Mouse (Mus musculus) liver, postnatal 0 days (tissue): ENCODE data around the gene Cyp8b1. TPM values are rescaled to one million over a fixed set of nuclear protein-coding genes. Genes with fewer than 3 reads are reported as not detected.

Experiments
- ATAC-seq: fragments of 200-750 bp; cut with Nextera tagmentation; 2 replicates; pipeline ENCODE4 v1.8.0; 2017; ENCODE audit warnings: mild to moderate bottlenecking, moderate library complexity
- DNase-seq: peaks from one replicate; pipeline ENCODE4 v3.0.0-alpha.2; 2016
- H3K27ac ChIP-seq: fragments of 300-500 bp; sonication (generic); 2 replicates; pipeline ENCODE4 v1.5.1; 2014; ENCODE audit warnings: antibody characterized with exemption, moderate library complexity, mild to moderate bottlenecking, low read depth
- H3K27me3 ChIP-seq: fragments of 300-500 bp; sonication (generic); 2 replicates; pipeline ENCODE4 v1.6.1; 2014; ENCODE audit warnings: low read length, control low read depth, mixed read lengths; ENCODE audit not compliant: insufficient read depth
- H3K36me3 ChIP-seq: fragments of 300-500 bp; sonication (generic); replicated peaks from 2 replicates; pipeline ENCODE4 v1.6.1; 2014; ENCODE audit warnings: mild to moderate bottlenecking, control low read depth, low read length, moderate library complexity, mixed read lengths; ENCODE audit not compliant: insufficient read depth
- H3K4me1 ChIP-seq: fragments of 300-500 bp; sonication (generic); 2 replicates; pipeline ENCODE4 v1.6.1; 2014; ENCODE audit warnings: antibody characterized with exemption, mild to moderate bottlenecking, control low read depth; ENCODE audit not compliant: insufficient read depth
- H3K4me2 ChIP-seq: fragments of 300-500 bp; sonication (generic); 2 replicates; pipeline ENCODE4 v1.6.1; 2014; ENCODE audit warnings: low read depth, mild to moderate bottlenecking, low read length, moderate library complexity, mixed read lengths
- H3K4me3 ChIP-seq: fragments of 300-500 bp; sonication (generic); 2 replicates; pipeline ENCODE4 v1.5.1; 2014; ENCODE audit warnings: low read depth, low read length
- H3K9ac ChIP-seq: fragments of 300-500 bp; sonication (generic); replicated peaks from 2 replicates; pipeline ENCODE4 v1.6.1; 2014; ENCODE audit warnings: mild to moderate bottlenecking, moderate library complexity
- H3K9me3 ChIP-seq: fragments of 300-500 bp; sonication (generic); 2 replicates; pipeline ENCODE4 v1.6.1; 2016; ENCODE audit warnings: mild to moderate bottlenecking, control low read depth, low read length, mixed read lengths
- CTCF ChIP-seq: sonication (generic); IDR thresholded peaks from 2 replicates; pipeline ENCODE4 v1.5.1; 2016; ENCODE audit warnings: antibody characterized with exemption, low read depth
- EP300 ChIP-seq: IDR thresholded peaks from 2 replicates; pipeline ENCODE4 v1.6.1; 2016; ENCODE audit warnings: antibody characterized with exemption, low read depth, mild to moderate bottlenecking
- WGBS: fragments of 180-500 bp; shearing (Covaris S2); extraction: QIAGEN DNeasy Blood & Tissue Kit; methylation state at CpG from one replicate; pipeline ENCODE4 v1.1.7; 2014; ENCODE audit not compliant: insufficient replicate concordance; 5-methylcytosine and 5-hydroxymethylcytosine counted together
- polyA plus RNA-seq: library from polyadenylated mRNA; unstranded; fragments of >200 nt; fragmentation: Nextera tagmentation; extraction: Ambion mirVana; gene quantifications from 2 replicates; pipeline ENCODE4 v1.2.1, GENCODE M21; 2015

Cyp8b1 gene
- polyA plus RNA-seq, 1 experiment from 2014 or later = 144 TPM

DNA sequence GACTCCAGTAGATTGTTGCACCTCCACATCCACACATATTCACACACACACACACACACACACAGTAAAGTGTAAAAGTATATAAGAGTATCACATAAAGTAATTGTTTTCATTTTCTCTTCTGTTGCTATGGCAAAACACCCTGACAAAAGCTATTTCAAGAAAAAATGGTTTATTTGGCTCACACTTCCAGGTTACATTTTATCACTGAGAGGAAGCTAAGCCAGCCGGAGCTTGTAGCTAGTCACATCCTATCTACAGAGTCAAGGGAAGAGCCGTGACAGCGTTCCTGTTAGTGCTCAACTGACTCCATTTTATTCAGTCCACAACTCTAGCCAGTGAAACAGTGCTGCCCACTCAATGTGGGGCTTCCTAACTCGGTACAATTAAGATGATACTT lies 32.3 kb upstream of the Cyp8b1 start:
- WGBS = 60% methylated on average over 4 of the region's 4 CpGs
- no peak for DNase-seq

DNA sequence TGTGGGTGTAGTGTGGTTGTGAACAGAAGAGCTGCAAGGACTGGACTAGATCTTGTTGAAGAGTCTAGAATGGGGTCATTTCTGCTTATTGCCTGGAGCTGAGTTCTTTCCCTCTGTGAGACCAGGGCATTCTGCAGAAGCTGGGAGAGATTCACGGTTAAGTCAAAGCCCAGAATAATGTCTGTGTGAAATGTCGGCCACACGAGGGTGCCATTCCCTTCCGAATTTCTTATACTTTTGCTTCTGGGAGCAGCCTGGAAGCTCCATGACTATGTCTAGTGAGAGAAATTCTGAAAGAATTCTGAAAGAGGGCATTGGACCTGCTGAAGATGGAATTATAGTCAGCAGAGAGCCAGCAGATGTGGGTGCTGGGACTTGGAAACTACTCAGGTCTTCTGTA lies 31.7 kb upstream of the Cyp8b1 start:
- Histone ChIP-seq H3K36me3 (no peaks in the 10 kb centered on the region), H3K27me3 (no peaks in the 10 kb centered on the region), H3K27ac (no peak overlapping the region), H3K9ac (no peak overlapping the region), H3K4me3 (no peak overlapping the region), H3K4me1 (peaks cover 16% of the 10 kb centered on the region), H3K9me3 (no peaks in the 10 kb centered on the region), H3K4me2 (no peak overlapping the region)
- ATAC-seq (no peak), DNase-seq (peak; percentile 57)
- TF ChIP-seq EP300 (no peak), CTCF (peak; percentile 69)
- 10% methylated on average over 4 of the region's 4 CpGs for WGBS

More for the DNA sequence above, 32.3 kb upstream of the Cyp8b1 start:
- H3K4me1 ChIP-seq = peaks cover 18% of the 10 kb centered on the region
- H3K9me3 ChIP-seq = no peaks in the 10 kb centered on the region
- H3K4me3 ChIP-seq = no peak overlapping the region
- no peaks in the 10 kb centered on the region for H3K27me3 ChIP-seq
- H3K9ac ChIP-seq = no peak overlapping the region
- H3K27ac ChIP-seq = no peak overlapping the region
- TF ChIP-seq EP300 (no peak), CTCF (no peak)
- H3K36me3 ChIP-seq = no peaks in the 10 kb centered on the region
- ATAC-seq = no peak
- H3K4me2 ChIP-seq = no peak overlapping the region

DNA sequence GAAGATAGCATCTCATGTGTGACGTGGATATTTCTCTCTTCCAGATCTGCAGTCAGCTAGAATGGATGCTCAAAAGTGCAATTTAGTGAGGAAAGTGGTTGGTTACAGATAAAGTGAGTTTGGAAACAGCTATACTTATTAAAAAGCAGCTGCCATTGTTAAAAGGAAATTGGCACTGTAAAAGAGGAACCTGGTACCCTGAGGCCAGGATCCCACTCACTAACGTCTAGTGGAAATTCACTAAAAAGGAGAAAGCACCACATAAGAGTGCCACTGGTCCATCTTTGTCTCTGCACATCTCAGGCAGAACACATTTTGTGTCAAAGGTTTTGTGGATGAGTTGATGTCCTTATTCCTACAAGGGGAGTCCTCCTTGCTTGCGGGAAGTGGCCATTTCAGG lies 27.5 kb upstream of the Cyp8b1 start:
- ATAC-seq (no peak), DNase-seq (no peak)
- H3K4me3 ChIP-seq = no peak overlapping the region
- H3K36me3 ChIP-seq = no peaks in the 10 kb centered on the region
- H3K27me3 ChIP-seq = no peaks in the 10 kb centered on the region
- TF ChIP-seq EP300 = no peak
- no peak for TF ChIP-seq CTCF
- H3K4me1 ChIP-seq = no peaks in the 10 kb centered on the region; the same call in 1 of the 2 replicates
- WGBS = 61% methylated on average over 3 of the region's 3 CpGs
- no peaks in the 10 kb centered on the region for H3K9me3 ChIP-seq
- H3K4me2 ChIP-seq = no peak overlapping the region
- H3K27ac ChIP-seq = no peak overlapping the region
- no peak overlapping the region for H3K9ac ChIP-seq

DNA sequence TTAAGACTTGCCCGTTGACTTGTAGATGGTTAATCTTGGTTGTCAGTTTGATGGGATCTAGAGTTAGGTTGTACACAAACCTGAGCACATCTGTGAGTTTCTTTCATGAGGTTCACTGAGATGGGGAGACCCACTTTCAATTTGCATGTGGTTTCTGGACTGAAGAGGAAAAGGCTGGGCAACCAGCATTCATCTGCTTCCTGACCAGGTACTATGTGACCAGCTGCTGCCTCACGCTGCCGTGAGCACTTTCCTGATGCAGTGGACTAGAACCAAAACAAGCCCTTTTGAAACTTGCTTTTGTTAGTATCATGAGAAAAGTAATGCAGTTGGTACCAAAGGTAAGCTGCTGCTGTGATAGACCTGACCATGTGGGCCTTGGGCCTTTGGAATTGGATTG lies 26.9 kb upstream of the Cyp8b1 start:
- no peak overlapping the region for H3K4me3 ChIP-seq
- no peak for DNase-seq

DNA sequence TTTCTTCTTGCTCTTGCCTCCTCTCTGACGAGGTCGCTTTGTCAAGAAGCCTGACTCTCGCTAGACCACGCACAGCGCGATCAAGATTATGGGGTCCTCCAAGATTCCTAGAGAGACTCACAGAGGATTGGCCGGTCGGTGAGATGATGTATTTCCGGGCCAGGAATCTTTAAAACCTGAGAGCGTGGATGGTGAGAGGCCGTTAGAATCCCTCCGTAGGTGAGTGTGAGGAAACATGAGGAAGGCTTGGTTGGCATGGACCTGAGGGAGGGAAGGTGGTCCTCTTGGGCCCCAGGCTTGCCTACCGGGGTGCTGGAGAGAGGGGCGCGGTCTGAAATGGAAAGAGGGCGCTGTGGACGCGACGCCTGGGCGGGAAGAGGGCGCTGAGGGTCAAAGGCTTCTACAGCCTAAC lies 21.8 kb upstream of the Cyp8b1 start:
- Histone ChIP-seq H3K4me2 (peak overlapping the region; percentile 50), H3K4me3 (peak overlapping the region; percentile 37), H3K4me1 (no peaks in the 10 kb centered on the region; the same call in 1 of the 2 replicates), H3K27me3 (no peaks in the 10 kb centered on the region), H3K36me3 (no peaks in the 10 kb centered on the region), H3K9me3 (no peaks in the 10 kb centered on the region), H3K9ac (peak overlapping the region; percentile 44; the same call in 1 of the 2 replicates), H3K27ac (no peak overlapping the region)
- TF ChIP-seq EP300 (no peak), CTCF (no peak)
- peak; percentile 65 for ATAC-seq
- 58% methylated on average over 21 of the region's 21 CpGs for WGBS
- DNase-seq = no peak

More for the DNA sequence above, 26.9 kb upstream of the Cyp8b1 start:
- no peak overlapping the region for H3K4me2 ChIP-seq
- H3K27ac ChIP-seq = peak overlapping the region; percentile 31; the same call in 1 of the 2 replicates
- H3K27me3 ChIP-seq = no peaks in the 10 kb centered on the region
- no peak for ATAC-seq
- WGBS = 65% methylated on average over 3 of the region's 3 CpGs
- no peak for TF ChIP-seq CTCF
- no peak for TF ChIP-seq EP300
- no peaks in the 10 kb centered on the region; the same call in 1 of the 2 replicates for H3K4me1 ChIP-seq
- no peaks in the 10 kb centered on the region for H3K9me3 ChIP-seq
- H3K36me3 ChIP-seq = no peaks in the 10 kb centered on the region
- no peak overlapping the region for H3K9ac ChIP-seq

DNA sequence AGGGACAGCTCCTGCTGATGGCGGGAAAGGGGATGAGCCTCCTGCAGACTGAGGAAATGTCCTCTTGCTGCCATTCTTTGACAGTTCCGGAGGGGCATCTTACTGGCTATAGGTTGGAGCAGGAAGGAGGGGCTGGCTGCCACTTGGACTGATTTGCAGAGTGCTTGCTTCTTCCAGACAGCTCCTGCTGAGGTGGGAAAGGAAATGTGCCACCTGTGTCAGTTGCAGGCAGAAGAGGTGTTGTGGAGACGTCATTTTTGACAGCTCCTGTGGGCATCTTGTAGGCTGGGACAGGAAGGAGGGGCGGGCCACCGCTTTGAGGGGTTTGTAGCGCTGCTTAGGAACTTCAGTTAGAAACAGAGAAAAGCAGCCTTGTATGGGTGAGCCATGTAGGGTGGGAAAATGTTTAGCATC lies 21.4 kb upstream of the Cyp8b1 start:
- 48% methylated on average over 6 of the region's 6 CpGs for WGBS
- TF ChIP-seq CTCF = no peak
- no peak for TF ChIP-seq EP300
- H3K27me3 ChIP-seq = no peaks in the 10 kb centered on the region
- no peak overlapping the region for H3K27ac ChIP-seq
- no peak overlapping the region; the same call in 1 of the 2 replicates for H3K9ac ChIP-seq
- no peaks in the 10 kb centered on the region for H3K9me3 ChIP-seq
- H3K4me1 ChIP-seq = no peaks in the 10 kb centered on the region; the same call in 1 of the 2 replicates
- peak overlapping the region; percentile 50 for H3K4me2 ChIP-seq
- DNase-seq = no peak
- no peaks in the 10 kb centered on the region for H3K36me3 ChIP-seq
- H3K4me3 ChIP-seq = peak overlapping the region; percentile 37; the same call in 1 of the 2 replicates
- ATAC-seq = peak; percentile 32; the same call in 1 of the 2 replicates
